Mouse (Mus musculus) R1 (cell line): ENCODE measurements around the gene Gm3317.
"Not testable (repeated sequence)": the region's sequence is repeated elsewhere in the genome, so short reads cannot be mapped to it uniquely, and the experiment has no call there.

Experiments used
- DNase-seq: peaks from one replicate; pipeline ENCODE4 v3.0.0-alpha.2; 2018; ENCODE audit warnings: low read depth, low spot score

Gm3317 gene

GRCm38 (mm10) chr14:5164235-5164634, at the start of gene Gm3317:
Gene Gm3317 (plus strand): TSS chr14:5164535.
- DNase-seq = not testable (repeated sequence)

- not testable (repeated sequence) for DNase-seq
These were observed 33.1 kb upstream of the Gm3317 start, which contains the start of gene Gm8279 for GRCm38 (mm10) chr14:5131219-5131618. Gene Gm8279 (plus strand): TSS chr14:5131519.

- not testable (repeated sequence) for DNase-seq
These were observed 21.2 kb downstream of the Gm3317 start, which contains the start of gene Gm8271 for GRCm38 (mm10) chr14:5185493-5185892. Gene Gm8271 (plus strand): TSS chr14:5185793.
